Mouse (Mus musculus) A20 (cell line): ENCODE measurements at regions not wholly inside any gene's neighbourhood (a gene's known extent, or its start where the extent isn't known, plus 50 kb on each side); places are given as distances from the start of the nearest gene placed in this dataset.

Experiments used
- DNase-seq: peaks from one replicate; pipeline ENCODE4 v3.0.0-alpha.2; 2011; ENCODE audit warnings: low read depth, low spot score

GRCm38 (mm10) chr10:126498726-126499125 lies 402.4 kb downstream of the Atp23 start:
- DNase-seq: no peak

GRCm38 (mm10) chr10:126493734-126494133 lies 407.4 kb downstream of the Atp23 start:
- no peak for DNase-seq

DNA sequence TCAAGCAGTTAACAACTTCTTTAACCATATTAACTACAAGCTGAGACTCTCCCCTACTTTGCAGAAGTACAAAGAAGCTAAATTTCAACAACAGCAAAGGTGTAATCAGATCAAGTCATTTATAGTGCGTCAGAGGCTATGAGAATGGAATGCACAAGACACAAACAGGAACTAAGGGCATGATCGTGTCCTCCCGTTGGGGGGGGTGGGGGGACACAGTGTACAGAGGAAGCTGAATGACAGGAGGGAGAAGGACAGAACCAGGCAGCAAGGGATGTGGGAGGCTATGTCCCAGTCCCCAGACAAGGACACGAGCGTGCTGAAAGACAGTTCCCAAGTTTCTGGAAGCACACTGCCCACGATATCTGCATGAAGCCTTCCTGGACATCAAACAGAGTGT lies 408.9 kb downstream of the Atp23 start:
- DNase-seq: no peak

- no peak for DNase-seq
These were observed 416.0 kb downstream of the Atp23 start for GRCm38 (mm10) chr10:126485129-126485528.

GRCm38 (mm10) chr10:126483479-126483878 lies 417.7 kb downstream of the Atp23 start:
- no peak for DNase-seq

- DNase-seq: no peak
These were observed 420.8 kb downstream of the Atp23 start for GRCm38 (mm10) chr10:126480382-126480781.

- no peak for DNase-seq
These were observed 421.4 kb downstream of the Atp23 start for GRCm38 (mm10) chr10:126479743-126480142.

DNA sequence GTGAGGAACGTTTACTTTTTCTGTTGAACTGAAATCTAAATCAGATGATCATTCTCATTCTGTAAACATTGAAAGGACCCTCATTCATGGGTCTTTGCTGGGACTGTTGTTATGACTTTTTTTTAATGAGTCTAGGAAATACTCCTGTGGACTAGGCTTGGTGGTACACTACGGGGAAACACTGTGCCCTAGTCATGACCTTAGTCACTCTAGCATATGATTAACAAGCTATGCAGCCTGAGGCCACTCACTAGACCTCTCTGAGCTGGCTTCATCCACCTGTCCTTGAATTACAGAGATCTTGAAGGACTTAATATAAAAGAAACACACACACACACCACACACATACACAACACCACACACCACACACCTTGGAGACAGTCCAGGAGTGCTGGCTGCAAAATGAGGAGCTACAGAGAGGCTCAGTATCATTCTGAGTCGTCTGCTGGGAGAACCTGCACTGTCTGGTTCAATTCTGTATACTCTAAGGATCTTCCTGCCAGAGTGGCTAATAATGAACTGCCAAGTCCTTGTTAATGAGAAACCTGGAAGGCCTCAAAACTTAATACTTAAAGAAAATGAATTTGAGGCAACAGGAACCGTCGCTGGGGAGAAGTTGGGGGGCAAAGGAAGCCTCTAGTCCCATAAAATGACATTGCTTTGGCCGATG lies 428.0 kb downstream of the Atp23 start:
- DNase-seq: no peak

DNA sequence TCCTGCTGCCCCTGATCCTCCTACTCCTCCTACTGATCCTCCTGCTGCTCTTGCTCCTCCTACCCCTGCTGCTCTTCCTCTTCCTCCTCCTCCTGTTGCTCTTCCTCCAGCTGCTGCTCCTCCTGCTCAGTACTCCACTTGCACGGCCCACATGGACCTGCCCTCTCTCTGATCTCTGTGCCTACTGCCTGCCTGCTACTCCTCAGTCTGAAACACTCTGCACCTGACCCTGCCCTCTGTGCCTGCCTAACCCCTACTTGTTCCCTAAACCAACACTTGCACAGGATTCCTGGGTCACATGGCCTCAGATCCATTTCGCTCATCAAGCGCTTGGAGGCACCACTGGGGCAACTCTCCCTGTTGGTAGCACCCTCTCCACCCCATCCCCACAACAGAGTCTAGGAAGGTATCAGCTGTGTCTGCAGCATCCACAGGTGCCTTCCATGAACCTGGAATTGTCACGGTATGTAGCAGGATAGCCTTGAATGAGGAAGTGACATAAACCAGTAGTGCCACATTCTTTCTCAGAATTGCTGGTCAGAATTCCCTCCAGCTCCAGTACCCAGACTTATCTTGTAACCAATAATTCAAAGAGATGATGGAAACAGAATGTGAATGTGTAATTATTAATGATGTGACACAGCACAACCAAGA lies 430.2 kb downstream of the Atp23 start:
- no peak for DNase-seq

- DNase-seq: no peak
These were observed 438.4 kb downstream of the Atp23 start for GRCm38 (mm10) chr10:126462770-126463169.

- no peak for DNase-seq
These were observed 442.6 kb downstream of the Atp23 start for GRCm38 (mm10) chr10:126458523-126458922.

- DNase-seq: no peak
These were observed 448.2 kb downstream of the Atp23 start for GRCm38 (mm10) chr10:126452757-126453528.

GRCm38 (mm10) chr10:126452057-126452622 lies 449.0 kb downstream of the Atp23 start:
- no peak for DNase-seq

DNA sequence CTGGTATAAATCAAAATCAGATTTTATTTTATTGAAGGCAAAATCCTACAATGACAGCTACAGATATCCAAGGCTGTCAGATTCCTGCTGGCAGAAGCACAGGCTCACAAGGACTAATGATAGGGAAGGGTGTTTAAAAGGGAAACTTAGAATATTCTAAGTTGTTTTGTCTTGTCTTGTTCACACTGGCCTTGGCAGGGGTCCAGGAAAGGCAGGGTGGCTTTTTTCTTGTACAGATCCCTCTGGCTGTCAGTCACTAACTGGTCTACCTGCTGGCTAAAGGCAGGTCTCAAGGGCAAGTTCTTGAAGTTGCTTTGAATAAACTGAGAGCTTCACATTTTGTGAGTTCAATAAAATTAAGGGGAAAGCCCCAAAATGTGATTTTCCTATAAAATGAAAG lies 465.3 kb downstream of the Lrig3 start:
- no peak for DNase-seq

- no peak for DNase-seq
These were observed 464.4 kb downstream of the Lrig3 start for GRCm38 (mm10) chr10:126430346-126430745.

DNA sequence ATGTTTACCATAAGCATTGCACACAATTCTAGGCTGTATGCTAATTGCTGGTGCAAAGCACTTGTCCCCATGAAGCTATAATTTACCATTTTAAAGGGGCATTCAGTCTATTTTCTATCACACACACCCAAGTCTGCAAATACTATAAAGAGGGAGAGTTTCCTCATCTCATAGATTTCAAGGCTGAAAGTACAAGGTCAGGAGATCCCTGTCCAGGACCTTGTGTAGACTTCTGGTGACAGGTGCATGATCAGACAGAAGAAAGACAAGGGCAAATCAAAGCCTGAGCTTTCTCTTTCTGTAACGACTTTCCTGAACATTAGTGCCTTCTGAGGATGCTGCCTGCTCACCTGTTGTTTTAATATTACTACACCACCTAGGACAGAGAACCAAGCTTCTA lies 463.5 kb downstream of the Lrig3 start:
- no peak for DNase-seq

DNA sequence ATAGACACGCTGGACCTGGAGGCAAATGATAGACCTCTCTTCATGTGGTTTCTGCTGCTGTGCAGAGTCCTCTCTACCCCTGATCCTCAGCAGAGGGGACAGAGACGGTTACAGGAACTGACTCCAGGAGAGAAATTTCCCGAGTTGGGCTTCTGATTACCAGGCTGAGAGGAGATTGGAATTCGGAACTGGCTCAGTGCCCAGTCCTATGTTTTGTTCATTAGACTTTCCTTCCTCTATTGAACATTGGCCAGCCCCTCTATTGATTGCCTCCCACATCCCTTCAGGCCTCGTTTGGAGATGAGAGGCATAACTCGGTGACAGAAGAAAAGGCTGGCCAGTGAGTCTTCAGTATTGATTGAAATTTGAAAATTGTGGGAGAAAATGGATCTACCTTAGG lies 456.1 kb downstream of the Lrig3 start:
- DNase-seq: no peak

- no peak for DNase-seq
These were observed 447.8 kb downstream of the Lrig3 start for GRCm38 (mm10) chr10:126413786-126414185.

- DNase-seq: no peak
These were observed 426.3 kb downstream of the Lrig3 start for GRCm38 (mm10) chr10:126392235-126392634.

- no peak for DNase-seq
These were observed 425.8 kb downstream of the Lrig3 start for GRCm38 (mm10) chr10:126391770-126392169.

- no peak for DNase-seq
These were observed 420.5 kb downstream of the Lrig3 start for GRCm38 (mm10) chr10:126386430-126386829.

- no peak for DNase-seq
These were observed 419.7 kb downstream of the Lrig3 start for GRCm38 (mm10) chr10:126385644-126386043.
